Mouse (Mus musculus): ENCODE data around the gene Nkain2.

GRCm38 (mm10) chr10:32881977-32882376 lies 8.3 kb downstream of the Nkain2 start:
- TF ChIP-seq CTCF (IDR thresholded peaks at IDR 0.05; ENCODE audit: insufficient read depth, low read depth, low read length) (no peak), POLR2A (IDR thresholded peaks at IDR 0.05; ENCODE audit: insufficient read depth, low read depth, low read length) (no peak)

All from olfactory bulb, adult 2 months (tissue).